Mouse (Mus musculus) MN1 (cell line): ENCODE data around the gene Capn5.

Experiments used
- DNase-seq: peaks from one replicate; pipeline ENCODE4 v3.0.0-alpha.2; 2016; ENCODE audit warnings: low spot score

Capn5 gene

GRCm38 (mm10) chr7:98148721-98149407, 29.2 kb downstream of the Capn5 start:
- DNase-seq = no peak

GRCm38 (mm10) chr7:98147766-98148165, 30.3 kb downstream of the Capn5 start:
- peak; percentile 54 for DNase-seq

DNA sequence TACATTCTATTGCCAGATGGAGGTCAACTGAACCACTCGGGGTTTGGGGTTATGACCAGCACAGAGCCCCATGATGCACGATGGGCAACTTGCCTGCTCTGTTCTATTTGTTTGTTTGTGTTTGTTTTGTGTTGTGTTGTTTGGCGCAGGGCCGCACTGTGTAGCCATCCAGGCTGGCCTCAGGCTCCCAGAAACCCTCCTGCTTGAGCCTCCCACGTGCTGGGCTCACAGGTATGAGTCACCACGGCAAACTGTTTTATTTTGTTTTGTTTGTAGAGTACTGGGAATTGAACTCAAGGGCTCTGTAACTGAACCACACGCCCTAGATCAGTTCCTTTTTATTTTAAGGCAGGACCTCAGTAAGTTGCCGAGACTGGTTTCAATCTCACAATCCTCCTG, 31.6 kb downstream of the Capn5 start:
- peak; percentile 55 for DNase-seq

DNA sequence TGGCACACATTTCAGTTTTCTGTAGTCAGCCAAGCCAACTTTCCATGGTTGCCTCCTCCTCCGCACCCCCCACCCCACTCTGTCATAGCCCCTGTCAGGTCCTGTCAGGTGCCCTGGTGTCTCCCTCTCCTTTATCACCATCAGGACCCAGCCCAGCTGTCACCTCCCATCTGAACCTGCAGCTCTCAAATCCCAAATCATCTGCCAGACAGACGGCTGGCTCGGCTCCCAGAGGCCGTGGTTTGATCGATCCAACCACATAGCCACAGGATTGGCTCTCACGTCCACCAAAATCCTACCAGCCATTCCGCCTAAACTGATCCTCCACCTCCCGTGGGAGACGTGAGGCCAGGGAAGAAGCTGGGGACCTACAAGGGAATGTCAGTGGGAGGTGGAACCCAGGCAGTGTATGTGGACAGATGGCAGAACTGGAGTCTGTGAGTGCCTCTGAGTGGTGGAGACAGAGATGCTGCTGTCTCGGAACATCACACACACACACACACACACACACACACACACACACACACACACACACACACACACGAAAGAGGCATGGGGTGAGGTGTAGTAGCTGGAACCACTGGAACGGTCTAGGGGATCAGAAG, 32.1 kb downstream of the Capn5 start:
- DNase-seq = no peak

DNA sequence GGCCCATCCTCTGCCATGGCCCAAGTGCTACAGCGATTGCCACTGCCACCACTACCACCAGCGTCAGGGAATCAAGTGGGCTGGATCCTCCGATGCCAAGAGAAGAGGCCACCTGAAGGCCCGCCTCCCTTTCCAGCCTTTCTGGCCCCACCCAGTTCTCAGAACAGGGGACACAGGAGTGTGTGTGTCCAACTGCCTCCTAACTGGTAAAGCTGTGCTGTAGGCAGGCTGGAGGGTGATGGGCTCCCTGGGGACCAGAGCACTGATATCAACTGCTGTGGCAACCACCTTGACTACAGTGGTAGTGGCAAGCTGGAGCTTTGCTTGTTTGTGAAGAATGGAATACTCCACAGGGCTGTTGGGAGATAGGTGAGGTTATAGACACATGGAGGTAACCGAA, 32.7 kb downstream of the Capn5 start, which contains the start of gene Omp:
Gene Omp, minus strand, starts transcription at position 101 of the 400 bp plus-strand sequence.
- no peak for DNase-seq

DNA sequence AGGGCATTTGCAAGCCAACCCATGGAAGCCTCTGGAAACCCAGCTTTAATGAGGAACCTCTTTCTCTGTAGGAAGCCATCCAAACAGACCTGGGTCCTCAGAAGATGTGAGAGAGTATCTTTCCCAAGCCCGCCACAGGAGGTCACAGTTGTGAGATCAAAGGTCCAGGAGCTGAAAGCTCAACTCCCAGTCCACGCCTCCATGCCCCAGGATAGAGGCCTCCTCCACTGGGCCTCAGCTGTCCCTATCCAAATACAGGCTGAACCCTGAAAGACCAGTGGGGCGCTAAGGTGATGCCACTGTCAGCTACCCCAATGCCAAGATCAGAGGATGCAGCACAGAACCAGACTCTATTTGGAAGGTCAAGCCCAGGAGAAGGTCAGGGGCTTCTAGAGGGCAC, 35.4 kb downstream of the Capn5 start:
- DNase-seq = no peak

- no peak for DNase-seq
Measured at GRCm38 (mm10) chr7:98142247-98142646, 35.8 kb downstream of the Capn5 start.

- peak; percentile 75 for DNase-seq
Measured at GRCm38 (mm10) chr7:98141206-98141605, 36.9 kb downstream of the Capn5 start.

DNA sequence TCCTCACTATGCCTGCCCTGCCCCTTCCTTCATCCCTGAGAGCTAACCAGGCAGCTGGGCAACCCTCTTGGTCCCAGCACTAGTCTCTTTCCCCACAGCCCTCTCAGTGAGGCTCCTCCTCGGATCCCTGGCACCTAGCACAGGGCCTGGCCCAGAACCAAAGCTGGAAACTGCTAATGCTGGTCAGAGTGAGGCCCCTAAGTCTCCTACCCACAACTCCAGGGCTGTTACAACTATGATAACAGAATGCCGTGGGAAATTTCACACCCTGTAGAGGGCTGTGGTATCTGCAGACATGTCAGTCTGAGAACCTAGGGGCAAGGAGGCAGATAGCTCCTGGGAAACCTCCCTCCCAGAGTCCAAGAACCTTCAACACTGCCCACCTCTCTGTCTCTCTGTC, 37.5 kb downstream of the Capn5 start:
- no peak for DNase-seq

- no peak for DNase-seq
Measured at GRCm38 (mm10) chr7:98139216-98139615, 38.9 kb downstream of the Capn5 start.

- DNase-seq = no peak
Measured at GRCm38 (mm10) chr7:98137995-98138394, 40.1 kb downstream of the Capn5 start.

DNA sequence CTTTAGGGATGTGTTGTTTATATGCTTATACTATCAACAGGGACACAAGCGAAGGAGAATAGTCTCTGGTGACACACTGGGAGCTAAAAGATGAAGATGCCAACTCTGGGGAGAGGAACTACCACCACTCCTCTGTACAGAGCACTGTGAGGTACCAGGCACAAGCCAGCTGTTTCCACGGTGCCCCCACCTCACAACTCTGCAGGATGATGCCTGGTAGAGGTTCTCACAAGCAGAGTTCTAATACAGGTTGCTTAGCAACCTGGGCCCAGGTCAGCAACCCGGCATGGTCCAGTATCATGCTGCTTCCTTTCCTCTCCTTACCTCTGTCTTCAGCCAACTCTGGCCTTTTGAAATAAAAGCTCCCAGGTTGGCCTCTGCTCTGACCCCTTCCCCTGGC, 40.5 kb downstream of the Capn5 start:
- DNase-seq = no peak

DNA sequence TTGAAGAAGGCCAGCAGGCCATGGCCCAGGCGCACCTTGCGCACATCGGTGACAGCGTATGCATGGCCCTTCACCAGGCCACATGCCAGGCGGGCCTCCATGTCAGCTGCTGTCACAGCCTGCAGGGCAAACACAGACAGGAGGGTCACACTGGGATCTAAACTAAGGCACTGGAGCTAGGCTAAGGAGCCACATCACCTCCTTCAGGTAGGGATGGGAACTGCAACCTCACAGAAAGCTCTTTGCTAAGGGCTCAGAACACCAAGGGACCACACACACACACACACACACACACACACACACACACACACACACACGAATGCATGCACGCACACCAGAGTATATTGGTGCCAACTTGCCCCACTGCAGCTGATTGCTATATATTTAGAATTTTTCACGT, 46.3 kb downstream of the Capn5 start:
- DNase-seq = no peak

GRCm38 (mm10) chr7:98125473-98125872, 52.6 kb downstream of the Capn5 start:
- peak; percentile 65 for DNase-seq

- no peak for DNase-seq
Measured at GRCm38 (mm10) chr7:98124701-98125100, 53.4 kb downstream of the Capn5 start.

DNA sequence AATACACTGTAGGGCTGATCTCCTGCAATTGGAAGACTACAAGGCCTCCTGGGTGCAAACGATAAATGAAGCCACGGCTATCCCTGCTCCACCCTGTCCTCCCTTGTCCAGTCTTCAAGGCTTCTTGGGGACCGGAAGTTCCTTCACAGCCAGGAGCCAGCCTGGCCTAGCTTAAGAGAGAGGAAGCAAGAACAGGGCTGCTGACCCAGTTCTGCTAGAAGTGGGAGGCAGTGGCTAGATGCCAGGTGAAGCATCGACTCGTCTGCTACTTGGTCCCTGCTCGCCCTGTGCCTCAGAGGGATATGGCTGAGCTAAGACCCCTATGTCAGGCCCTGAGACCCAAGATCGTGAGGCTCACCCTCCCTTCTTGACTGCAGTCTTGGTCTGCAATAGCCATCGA, 56.4 kb downstream of the Capn5 start:
- DNase-seq = no peak

GRCm38 (mm10) chr7:98121241-98121640, 56.8 kb downstream of the Capn5 start:
- DNase-seq = peak; percentile 39

- DNase-seq = peak; percentile 78
Measured at GRCm38 (mm10) chr7:98120325-98120724, 57.7 kb downstream of the Capn5 start.

GRCm38 (mm10) chr7:98119961-98120232, 58.2 kb downstream of the Capn5 start:
- DNase-seq = no peak

- DNase-seq = peak; percentile 90
Measured at GRCm38 (mm10) chr7:98119179-98119960, 58.7 kb downstream of the Capn5 start, which contains the start of gene Myo7a. Myo7a (minus strand) TSS chr7:98119524.

DNA sequence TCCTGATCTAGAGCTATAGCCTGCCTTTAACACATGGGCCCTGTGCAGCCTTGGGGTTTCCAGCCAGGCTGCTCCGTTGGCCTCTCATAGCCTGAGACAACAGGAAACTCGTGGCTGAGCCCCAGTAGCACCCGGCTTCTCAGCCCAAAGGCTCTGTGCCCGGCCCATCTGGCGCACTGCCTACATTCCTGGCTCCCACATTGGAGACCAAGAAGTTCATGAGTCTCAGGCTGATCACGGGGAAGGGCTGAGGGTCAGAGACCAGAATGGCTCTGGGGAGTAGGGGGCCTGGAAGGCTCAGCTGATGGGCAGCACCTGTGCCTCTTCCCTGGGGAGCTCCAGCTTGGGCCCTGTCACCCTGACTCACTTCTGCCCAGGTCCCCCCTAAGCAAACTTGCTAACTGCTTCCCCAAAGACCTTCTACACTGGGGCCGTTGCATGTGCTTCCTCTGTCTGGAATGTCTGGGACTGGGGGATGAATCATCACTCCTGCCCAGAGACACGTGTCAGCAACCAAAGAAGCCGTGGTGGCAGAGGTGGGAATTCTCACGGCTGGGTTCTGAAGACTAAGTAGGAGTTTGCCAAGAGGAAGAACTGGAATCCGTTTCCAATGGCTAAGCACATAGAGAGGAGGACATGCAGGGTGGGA, 60.9 kb downstream of the Capn5 start:
- peak; percentile 40 for DNase-seq

- DNase-seq = no peak
Measured at GRCm38 (mm10) chr7:98114656-98115055, 63.4 kb downstream of the Capn5 start.

DNA sequence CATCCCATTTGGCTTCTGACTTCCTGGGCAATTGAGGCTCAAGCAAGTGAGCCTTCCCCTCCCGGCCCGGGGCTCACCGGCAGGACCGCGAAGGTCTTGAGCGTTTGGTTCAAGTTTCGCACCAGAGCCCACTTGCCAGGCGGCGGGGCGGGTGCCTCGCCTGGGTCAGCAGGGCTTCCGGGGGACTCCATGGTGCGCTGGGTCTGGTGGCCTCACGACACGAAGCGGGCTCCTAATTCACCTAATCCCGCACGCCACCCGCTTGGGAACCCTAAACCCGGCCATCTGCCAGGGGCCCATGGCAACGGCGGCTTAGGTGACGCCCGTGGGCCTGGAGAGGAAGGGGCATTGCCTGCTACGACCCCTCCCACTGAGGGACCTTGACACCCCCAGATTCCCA, 66.8 kb downstream of the Capn5 start:
- DNase-seq = no peak
